In genomic region chr6:127823718-127824117, GRCm38 (mm10) we compare ENCODE assay signal across 18 mouse cellular contexts. TPM values are rescaled to one million over a fixed set of nuclear protein-coding genes. Genes with fewer than 3 reads are reported as not detected.
"Had no signal": no experiment of that assay in that cellular context is flagged by ENCODE, and none has a peak within 500 bp of the region (broad histone marks: within the 10 kb centered on the region; RNA-seq: fewer than 3 reads in every experiment).

No protein-coding gene starts in this region.

- ATAC-seq: intestine, postnatal 0 days; midbrain, embryonic 16.5 days had no signal

- H3K36me3 ChIP-seq: limb, embryonic 12.5 days; lung, embryonic 15.5 days; midbrain, embryonic 12.5 days; neural tube, embryonic 13.5 days had no signal

- H3K9me3 ChIP-seq: limb, embryonic 12.5 days; lung, embryonic 15.5 days; midbrain, embryonic 12.5 days; neural tube, embryonic 13.5 days had no signal

- H3K4me2 ChIP-seq: limb, embryonic 12.5 days; lung, embryonic 15.5 days; midbrain, embryonic 12.5 days; neural tube, embryonic 13.5 days had no signal

- H3K27ac ChIP-seq: kidney, postnatal 0 days; limb, embryonic 12.5 days; lung, embryonic 15.5 days; midbrain, embryonic 12.5 days; neural tube, embryonic 13.5 days had no signal

- H3K4me1 ChIP-seq: lung, embryonic 15.5 days had no signal

- H3K4me3 ChIP-seq: limb, embryonic 12.5 days; lung, embryonic 15.5 days; midbrain, embryonic 12.5 days; neural tube, embryonic 13.5 days had no signal

- H3K9ac ChIP-seq: limb, embryonic 12.5 days; lung, embryonic 15.5 days; midbrain, embryonic 12.5 days; neural tube, embryonic 13.5 days had no signal

- H3K27me3 ChIP-seq: limb, embryonic 12.5 days; lung, embryonic 15.5 days; midbrain, embryonic 12.5 days; neural tube, embryonic 13.5 days had no signal

- DNase-seq: kidney, adult 9 months; kidney, postnatal 36 days; layer of hippocampus, adult 9-11 months; layer of hippocampus, postnatal 36 days; lung, postnatal 14 days; retina, postnatal 1 day; right cerebral cortex, postnatal 4 days; spleen, adult 18-20 months; thymus, postnatal 14 days had no signal

RNA-seq across cellular contexts. Expression of gene Prmt8, which starts 54.4 kb away (rescaled TPM):
- total RNA-seq: liver, adult 2 months; megakaryocyte-erythroid progenitor cell, adult 5-6 weeks had no signal
- polyA plus RNA-seq: kidney, postnatal 0 days; liver, adult 2 months; lung, embryonic 15.5 days had no signal
